Mouse (Mus musculus) granulocyte monocyte progenitor cell, adult 5-6 weeks (primary cell): Measurements from ENCODE around the gene Mical2. TPM values are rescaled to one million over a fixed set of nuclear protein-coding genes. Genes with fewer than 3 reads are reported as not detected.
A peak's percentile ranks its signal among the peaks of the same experiment; 100 is the strongest.

Experiments
- ATAC-seq: replicated peaks from 2 replicates; pipeline ENCODE4 v1.8.0; 2016; ENCODE audit warnings: mild to moderate bottlenecking, moderate TSS enrichment, inconsistent platforms; ENCODE audit not compliant: poor library complexity, severe bottlenecking
- total RNA-seq, 2 experiments: library from RNA; stranded (forward) in 1 of 2; stranded (reverse) in 1 of 2; fragments of 200-712, 200-1000 nt in 1 of 2; fragments of >200 nt in 1 of 2; fragmentation: Nextera tagmentation in 1 of 2; gene quantifications; 2 replicates each; pipeline ENCODE4 v1.2.3; 2014 to 2017

Mical2 gene
- total RNA-seq, 2 experiments from 2014 or later: 0.62 to 6.8 TPM

- ATAC-seq: no peak
Observed at GRCm38 (mm10) chr7:112341052-112341451, 115.4 kb downstream of the Mical2 start.

- ATAC-seq: no peak
Observed at GRCm38 (mm10) chr7:112345687-112346086, 120.0 kb downstream of the Mical2 start.

GRCm38 (mm10) chr7:112351541-112351940 is 125.9 kb downstream of the Mical2 start:
- no peak for ATAC-seq

- no peak for ATAC-seq
Observed at GRCm38 (mm10) chr7:112352005-112352404, 126.3 kb downstream of the Mical2 start.

GRCm38 (mm10) chr7:112353011-112353410 is 127.4 kb downstream of the Mical2 start:
- ATAC-seq: no peak

GRCm38 (mm10) chr7:112353939-112354338 is 128.3 kb downstream of the Mical2 start:
- ATAC-seq: no peak

- no peak for ATAC-seq
Observed at GRCm38 (mm10) chr7:112354503-112354951, 128.9 kb downstream of the Mical2 start.

GRCm38 (mm10) chr7:112359594-112359993 is 133.9 kb downstream of the Mical2 start:
- ATAC-seq: no peak

GRCm38 (mm10) chr7:112362574-112363200 is 137.0 kb downstream of the Mical2 start:
- no peak for ATAC-seq

- ATAC-seq: no peak
Observed at GRCm38 (mm10) chr7:112365864-112366263, 140.2 kb downstream of the Mical2 start.

GRCm38 (mm10) chr7:112369046-112369445 is 143.4 kb downstream of the Mical2 start:
- peak; percentile 89 for ATAC-seq

GRCm38 (mm10) chr7:112369977-112370376 is 144.3 kb downstream of the Mical2 start:
- no peak for ATAC-seq

- ATAC-seq: no peak
Observed at GRCm38 (mm10) chr7:112371387-112371786, 145.7 kb downstream of the Mical2 start.

- ATAC-seq: no peak
Observed at GRCm38 (mm10) chr7:112374035-112374434, 148.4 kb downstream of the Mical2 start.

- peak; percentile 30; the same call in 1 of the 2 replicates for ATAC-seq
Observed at GRCm38 (mm10) chr7:112375062-112375461, 149.4 kb downstream of the Mical2 start.

- no peak for ATAC-seq
Observed at GRCm38 (mm10) chr7:112375900-112376299, 150.2 kb downstream of the Mical2 start.

GRCm38 (mm10) chr7:112376611-112377010 is 151.0 kb downstream of the Mical2 start:
- ATAC-seq: no peak

- peak; percentile 62 for ATAC-seq
Observed at GRCm38 (mm10) chr7:112377314-112377713, 151.7 kb downstream of the Mical2 start.

- no peak for ATAC-seq
Observed at GRCm38 (mm10) chr7:112378056-112378455, 152.4 kb downstream of the Mical2 start.

- no peak for ATAC-seq
Observed at GRCm38 (mm10) chr7:112378476-112378875, 152.8 kb downstream of the Mical2 start.

GRCm38 (mm10) chr7:112386521-112386920 is 160.9 kb downstream of the Mical2 start:
- ATAC-seq: no peak

- ATAC-seq: no peak
Observed at GRCm38 (mm10) chr7:112387876-112388275, 162.2 kb downstream of the Mical2 start.
